Mouse (Mus musculus): ENCODE data around the gene Kdm5c. TPM values are rescaled to one million over a fixed set of nuclear protein-coding genes. Genes with fewer than 3 reads are reported as not detected.
"Not testable (repeated sequence)": the region's sequence is repeated elsewhere in the genome, so short reads cannot be mapped to it uniquely, and the experiment has no call there.

Kdm5c gene
- polyA plus RNA-seq, 1 experiment from 2014 or later, result 40.6 TPM

- H3K36me3 ChIP-seq (ENCODE audit: control insufficient read depth, insufficient read depth, low read length), result no peaks in the 10 kb centered on the region
- no peak overlapping the region for H3K4me2 ChIP-seq
- H3K27ac ChIP-seq (ENCODE audit: low read depth, low read length), result no peak overlapping the region
- H3K9ac ChIP-seq (ENCODE audit: low read depth, low read length), result no peak overlapping the region
- no peaks in the 10 kb centered on the region for H3K9me3 ChIP-seq (ENCODE audit: control insufficient read depth, low read length)
- no peak for ATAC-seq (replicated peaks; ENCODE audit: low FRiP score)
- 76% methylated on average over 1 of the region's 1 CpGs for WGBS
- DNase-seq (ENCODE audit: low spot score), result no peak
- H3K27me3 ChIP-seq (replicated peaks; ENCODE audit: control insufficient read depth, insufficient read depth, low read length), result peaks cover 41% of the 10 kb centered on the region
- no peaks in the 10 kb centered on the region for H3K4me1 ChIP-seq (replicated peaks; ENCODE audit: control insufficient read depth, insufficient read depth, low read length)
- no peak overlapping the region for H3K4me3 ChIP-seq (ENCODE audit: low read depth, low read length)
Observed at GRCm38 (mm10) chrX:152214703-152215102, 18.1 kb upstream of the Kdm5c start.

DNA sequence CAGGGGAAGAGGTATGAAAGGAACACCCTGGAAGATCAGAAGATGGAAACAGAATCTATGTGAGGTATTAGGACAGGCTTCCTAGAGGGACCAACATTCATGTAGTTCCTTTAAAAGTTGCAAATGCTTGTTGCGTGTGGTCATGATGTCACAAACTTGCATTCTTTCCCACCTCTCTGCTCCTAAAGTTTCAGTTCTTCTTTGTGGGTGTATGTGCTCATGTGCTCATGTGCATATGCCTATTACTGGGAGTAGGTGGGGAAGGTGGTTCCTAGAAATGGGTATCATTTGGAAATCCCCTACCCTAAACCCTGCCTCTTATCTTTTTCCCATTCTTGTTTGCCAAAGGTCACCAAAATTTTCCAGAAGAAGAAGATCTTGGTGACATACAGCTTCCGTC, 14.3 kb upstream of the Kdm5c start:
- no peak for DNase-seq (ENCODE audit: low spot score)
- 86% methylated on average over 2 of the region's 2 CpGs for WGBS
- Histone ChIP-seq H3K27me3 (replicated peaks; ENCODE audit: control insufficient read depth, insufficient read depth, low read length) (peaks cover 37% of the 10 kb centered on the region), H3K36me3 (ENCODE audit: control insufficient read depth, insufficient read depth, low read length) (no peaks in the 10 kb centered on the region), H3K4me2 (no peak overlapping the region), H3K9ac (ENCODE audit: low read depth, low read length) (no peak overlapping the region), H3K9me3 (ENCODE audit: control insufficient read depth, low read length) (no peaks in the 10 kb centered on the region), H3K4me3 (ENCODE audit: low read depth, low read length) (no peak overlapping the region), H3K27ac (ENCODE audit: low read depth, low read length) (no peak overlapping the region), H3K4me1 (replicated peaks; ENCODE audit: control insufficient read depth, insufficient read depth, low read length) (no peaks in the 10 kb centered on the region)
- no peak for ATAC-seq (replicated peaks; ENCODE audit: low FRiP score)

DNA sequence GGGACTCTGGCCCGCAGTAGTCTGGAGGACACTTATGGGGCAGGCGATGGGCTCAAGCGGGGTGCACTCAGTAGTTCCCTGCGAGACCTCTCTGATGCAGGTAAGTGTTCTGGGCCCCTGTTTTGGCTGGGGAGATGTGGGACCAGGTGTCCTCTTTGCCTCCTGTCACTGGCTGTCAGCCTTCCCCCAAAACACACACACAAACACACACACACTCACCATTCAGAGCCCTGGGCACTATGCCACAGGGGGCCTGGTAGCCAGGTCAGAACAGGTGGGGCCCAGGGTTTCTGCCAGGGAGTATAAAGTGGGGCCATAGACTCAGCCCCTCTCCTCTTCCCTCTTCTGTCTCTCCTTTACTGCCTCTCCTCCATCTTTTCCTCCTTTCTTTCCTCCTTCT, 11.1 kb upstream of the Kdm5c start:
- no peak overlapping the region for H3K4me2 ChIP-seq
- no peak overlapping the region for H3K4me3 ChIP-seq (ENCODE audit: low read depth, low read length)
- DNase-seq (ENCODE audit: low spot score) (no peak), ATAC-seq (replicated peaks; ENCODE audit: low FRiP score) (no peak)
- no peak overlapping the region for H3K9ac ChIP-seq (ENCODE audit: low read depth, low read length)
- H3K4me1 ChIP-seq (replicated peaks; ENCODE audit: control insufficient read depth, insufficient read depth, low read length), result no peaks in the 10 kb centered on the region
- H3K9me3 ChIP-seq (ENCODE audit: control insufficient read depth, low read length), result no peaks in the 10 kb centered on the region
- 84% methylated on average over 4 of the region's 4 CpGs for WGBS
- no peak overlapping the region for H3K27ac ChIP-seq (ENCODE audit: low read depth, low read length)
- peaks cover 40% of the 10 kb centered on the region for H3K27me3 ChIP-seq (replicated peaks; ENCODE audit: control insufficient read depth, insufficient read depth, low read length)
- H3K36me3 ChIP-seq (ENCODE audit: control insufficient read depth, insufficient read depth, low read length), result no peaks in the 10 kb centered on the region

DNA sequence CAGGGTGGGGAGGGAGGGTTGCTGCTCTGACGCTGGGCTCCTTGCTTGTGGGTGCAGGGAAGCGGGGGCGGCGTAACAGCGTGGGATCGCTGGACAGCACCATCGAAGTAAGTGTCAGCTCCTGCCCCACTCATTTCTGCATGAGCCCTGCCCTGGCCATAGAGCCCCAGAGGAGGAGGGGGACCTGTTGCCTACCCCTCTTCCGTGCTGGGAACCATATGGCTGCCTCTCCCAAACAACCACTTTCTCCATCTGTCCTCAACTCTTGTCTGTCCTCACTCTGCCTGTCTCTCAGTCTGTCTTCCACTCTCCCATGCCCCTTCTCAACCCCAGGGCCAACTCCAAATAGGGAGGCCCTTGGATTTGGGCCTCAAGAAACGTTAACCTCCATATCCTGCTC, 10.6 kb upstream of the Kdm5c start:
- Histone ChIP-seq H3K4me3 (ENCODE audit: low read depth, low read length) (no peak overlapping the region), H3K27ac (ENCODE audit: low read depth, low read length) (no peak overlapping the region), H3K4me1 (replicated peaks; ENCODE audit: control insufficient read depth, insufficient read depth, low read length) (no peaks in the 10 kb centered on the region), H3K4me2 (no peak overlapping the region), H3K27me3 (replicated peaks; ENCODE audit: control insufficient read depth, insufficient read depth, low read length) (peaks cover 35% of the 10 kb centered on the region), H3K9ac (ENCODE audit: low read depth, low read length) (no peak overlapping the region), H3K9me3 (ENCODE audit: control insufficient read depth, low read length) (no peaks in the 10 kb centered on the region), H3K36me3 (ENCODE audit: control insufficient read depth, insufficient read depth, low read length) (no peaks in the 10 kb centered on the region)
- 50% methylated on average over 9 of the region's 9 CpGs for WGBS
- DNase-seq (ENCODE audit: low spot score) (no peak), ATAC-seq (replicated peaks; ENCODE audit: low FRiP score) (no peak)

DNA sequence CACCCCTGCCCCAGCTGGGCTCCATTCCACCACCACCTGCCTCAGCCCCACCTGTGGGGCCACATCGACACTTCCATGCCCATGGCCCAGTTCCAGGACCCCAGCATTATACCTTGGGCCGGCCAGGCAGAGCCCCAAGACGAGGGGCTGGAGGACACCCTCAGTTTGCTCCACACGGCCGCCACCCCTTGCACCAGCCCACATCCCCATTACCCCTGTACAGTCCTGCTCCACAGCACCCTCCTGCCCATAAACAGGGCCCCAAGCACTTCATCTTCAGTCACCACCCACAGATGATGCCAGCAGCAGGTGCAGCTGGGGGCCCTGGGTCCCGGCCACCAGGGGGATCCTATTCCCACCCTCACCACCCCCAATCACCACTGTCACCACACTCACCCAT, 9.5 kb upstream of the Kdm5c start:
- H3K27me3 ChIP-seq (replicated peaks; ENCODE audit: control insufficient read depth, insufficient read depth, low read length), result peaks cover 30% of the 10 kb centered on the region
- no peak overlapping the region for H3K27ac ChIP-seq (ENCODE audit: low read depth, low read length)
- H3K4me3 ChIP-seq (ENCODE audit: low read depth, low read length), result no peak overlapping the region
- no peak for DNase-seq (ENCODE audit: low spot score)
- no peaks in the 10 kb centered on the region for H3K4me1 ChIP-seq (replicated peaks; ENCODE audit: control insufficient read depth, insufficient read depth, low read length)
- H3K9ac ChIP-seq (ENCODE audit: low read depth, low read length), result no peak overlapping the region
- WGBS, result 78% methylated on average over 6 of the region's 6 CpGs
- H3K9me3 ChIP-seq (ENCODE audit: control insufficient read depth, low read length), result no peaks in the 10 kb centered on the region
- H3K36me3 ChIP-seq (ENCODE audit: control insufficient read depth, insufficient read depth, low read length), result no peaks in the 10 kb centered on the region
- ATAC-seq (replicated peaks; ENCODE audit: low FRiP score), result no peak
- H3K4me2 ChIP-seq, result no peak overlapping the region

- no peak overlapping the region for H3K4me2 ChIP-seq
- H3K4me1 ChIP-seq (replicated peaks; ENCODE audit: control insufficient read depth, insufficient read depth, low read length), result no peaks in the 10 kb centered on the region
- no peak overlapping the region for H3K4me3 ChIP-seq (ENCODE audit: low read depth, low read length)
- peaks cover 27% of the 10 kb centered on the region for H3K27me3 ChIP-seq (replicated peaks; ENCODE audit: control insufficient read depth, insufficient read depth, low read length)
- no peak overlapping the region for H3K9ac ChIP-seq (ENCODE audit: low read depth, low read length)
- DNase-seq (ENCODE audit: low spot score) (no peak), ATAC-seq (replicated peaks; ENCODE audit: low FRiP score) (no peak)
- H3K36me3 ChIP-seq (ENCODE audit: control insufficient read depth, insufficient read depth, low read length), result no peaks in the 10 kb centered on the region
- no peak overlapping the region for H3K27ac ChIP-seq (ENCODE audit: low read depth, low read length)
- WGBS, result 60% methylated on average over 5 of the region's 5 CpGs
- H3K9me3 ChIP-seq (ENCODE audit: control insufficient read depth, low read length), result no peaks in the 10 kb centered on the region
Observed at GRCm38 (mm10) chrX:152224280-152224679, 8.5 kb upstream of the Kdm5c start.

- no peak overlapping the region for H3K27ac ChIP-seq (ENCODE audit: low read depth, low read length)
- peaks cover 7% of the 10 kb centered on the region; the same call in 1 of the 2 replicates for H3K36me3 ChIP-seq (ENCODE audit: control insufficient read depth, insufficient read depth, low read length)
- peak overlapping the region; percentile 92 for H3K9ac ChIP-seq (ENCODE audit: low read depth, low read length)
- H3K9me3 ChIP-seq (ENCODE audit: control insufficient read depth, low read length), result no peaks in the 10 kb centered on the region
- H3K4me3 ChIP-seq (ENCODE audit: low read depth, low read length), result peak overlapping the region; percentile 89
- H3K4me2 ChIP-seq, result peak overlapping the region; percentile 64
- H3K4me1 ChIP-seq (replicated peaks; ENCODE audit: control insufficient read depth, insufficient read depth, low read length), result peaks cover 10% of the 10 kb centered on the region; the same call in 1 of the 2 replicates
- no peak for ATAC-seq (replicated peaks; ENCODE audit: low FRiP score)
- no peaks in the 10 kb centered on the region for H3K27me3 ChIP-seq (replicated peaks; ENCODE audit: control insufficient read depth, insufficient read depth, low read length)
- 15% methylated on average over 3 of the region's 3 CpGs for WGBS
- DNase-seq (ENCODE audit: low spot score), result no peak
Observed at GRCm38 (mm10) chrX:152234125-152234524, 1.3 kb downstream of the Kdm5c start.

DNA sequence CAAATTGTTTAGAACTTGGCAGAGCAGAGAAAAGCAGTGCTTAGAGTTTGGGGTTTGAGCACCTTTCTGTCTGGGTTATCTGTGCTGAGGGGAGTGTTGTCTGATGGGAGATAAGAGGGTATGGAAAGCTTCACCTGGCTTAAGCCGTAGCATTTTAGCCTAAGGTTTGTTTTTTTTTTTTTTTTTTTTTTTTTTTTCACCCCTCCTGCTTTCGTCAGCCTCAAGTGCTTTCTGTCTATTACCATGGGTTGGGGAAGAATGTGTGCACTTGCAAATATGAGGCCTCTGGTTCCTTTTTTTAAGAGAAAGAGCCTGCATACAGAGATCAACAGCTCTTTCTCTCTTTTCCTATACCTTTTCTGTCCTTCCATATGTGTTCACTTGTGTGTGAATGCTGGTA, 2.9 kb downstream of the Kdm5c start:
- ATAC-seq (replicated peaks; ENCODE audit: low FRiP score) (no peak), DNase-seq (ENCODE audit: low spot score) (no peak)
- Histone ChIP-seq H3K36me3 (ENCODE audit: control insufficient read depth, insufficient read depth, low read length) (peaks cover 20% of the 10 kb centered on the region), H3K27ac (ENCODE audit: low read depth, low read length) (no peak overlapping the region), H3K4me3 (ENCODE audit: low read depth, low read length) (no peak overlapping the region), H3K4me2 (peak overlapping the region; percentile 64; the same call in 1 of the 2 replicates), H3K27me3 (replicated peaks; ENCODE audit: control insufficient read depth, insufficient read depth, low read length) (no peaks in the 10 kb centered on the region), H3K4me1 (replicated peaks; ENCODE audit: control insufficient read depth, insufficient read depth, low read length) (peaks cover 10% of the 10 kb centered on the region; the same call in 1 of the 2 replicates), H3K9ac (ENCODE audit: low read depth, low read length) (no peak overlapping the region), H3K9me3 (ENCODE audit: control insufficient read depth, low read length) (no peaks in the 10 kb centered on the region)
- 69% methylated on average over 2 of the region's 2 CpGs for WGBS

DNA sequence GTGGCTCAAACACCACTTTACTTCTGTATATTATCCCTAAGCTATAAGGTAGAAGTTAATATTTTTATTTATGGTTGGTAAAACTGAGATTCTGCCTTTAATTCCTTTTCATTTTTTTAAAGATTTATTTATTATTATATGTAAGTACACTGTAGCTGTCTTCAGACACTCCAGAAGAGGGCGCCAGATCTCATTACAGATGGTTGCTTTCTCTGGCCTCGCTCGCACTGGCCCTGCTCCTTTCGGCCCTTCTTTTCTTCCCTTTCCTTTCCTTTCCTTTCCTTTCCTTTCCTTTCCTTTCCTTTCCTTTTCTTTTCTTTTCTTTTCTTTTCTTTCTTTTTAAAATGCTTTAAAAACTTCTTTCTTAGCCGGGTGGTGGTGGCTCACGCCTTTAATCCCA, 10.3 kb downstream of the Kdm5c start:
- not testable (repeated sequence) for H3K4me2 ChIP-seq; H3K9ac ChIP-seq (ENCODE audit: low read depth, low read length); H3K9me3 ChIP-seq (ENCODE audit: control insufficient read depth, low read length); DNase-seq (ENCODE audit: low spot score); H3K27me3 ChIP-seq (replicated peaks; ENCODE audit: control insufficient read depth, insufficient read depth, low read length); H3K4me3 ChIP-seq (ENCODE audit: low read depth, low read length); ATAC-seq (replicated peaks; ENCODE audit: low FRiP score); H3K27ac ChIP-seq (ENCODE audit: low read depth, low read length); H3K4me1 ChIP-seq (replicated peaks; ENCODE audit: control insufficient read depth, insufficient read depth, low read length)
- peaks cover 37% of the 10 kb centered on the region for H3K36me3 ChIP-seq (ENCODE audit: control insufficient read depth, insufficient read depth, low read length)
- WGBS, result 77% methylated on average over 6 of the region's 6 CpGs
